Mouse (Mus musculus): Measurements from ENCODE around the gene Mypop. TPM values are rescaled to one million over a fixed set of nuclear protein-coding genes. Genes with fewer than 3 reads are reported as not detected.

Mypop gene
- polyA plus RNA-seq, 1 experiment from 2014 or later: 1.1 TPM

- Histone ChIP-seq H3K4me2 (replicated peaks; ENCODE audit: low read depth) (peak overlapping the region; percentile 37; the same call in 1 of the 2 replicates), H3K9me3 (ENCODE audit: control insufficient read depth) (no peaks in the 10 kb centered on the region), H3K27ac (ENCODE audit: low read depth, low read length) (no peak overlapping the region), H3K36me3 (ENCODE audit: control insufficient read depth, insufficient read depth) (no peaks in the 10 kb centered on the region), H3K4me1 (replicated peaks; ENCODE audit: control insufficient read depth, insufficient read depth, low read length) (no peaks in the 10 kb centered on the region), H3K27me3 (replicated peaks; ENCODE audit: control insufficient read depth, insufficient read depth, low read length) (peaks cover 63% of the 10 kb centered on the region), H3K4me3 (ENCODE audit: low read depth, low read length) (no peak overlapping the region), H3K9ac (ENCODE audit: low read depth, low read length) (no peak overlapping the region)
- WGBS: 2% methylated on average over 19 of the region's 19 CpGs
- no peak for ATAC-seq
- TF ChIP-seq CTCF (IDR thresholded peaks at IDR 0.05; ENCODE audit: low read depth): no peak
Measured at GRCm38 (mm10) chr7:18963294-18963843, 27.7 kb upstream of the Mypop start.

- Histone ChIP-seq H3K27ac (ENCODE audit: low read depth, low read length) (no peak overlapping the region), H3K36me3 (ENCODE audit: control insufficient read depth, insufficient read depth) (no peaks in the 10 kb centered on the region), H3K27me3 (replicated peaks; ENCODE audit: control insufficient read depth, insufficient read depth, low read length) (peaks cover 49% of the 10 kb centered on the region), H3K9me3 (ENCODE audit: control insufficient read depth) (no peaks in the 10 kb centered on the region), H3K4me1 (replicated peaks; ENCODE audit: control insufficient read depth, insufficient read depth, low read length) (no peaks in the 10 kb centered on the region), H3K4me3 (ENCODE audit: low read depth, low read length) (no peak overlapping the region), H3K9ac (ENCODE audit: low read depth, low read length) (no peak overlapping the region), H3K4me2 (replicated peaks; ENCODE audit: low read depth) (no peak overlapping the region)
- 80% methylated on average over 5 of the region's 5 CpGs for WGBS
- ATAC-seq: no peak
- no peak for TF ChIP-seq CTCF (IDR thresholded peaks at IDR 0.05; ENCODE audit: low read depth)
Measured at GRCm38 (mm10) chr7:18965312-18965711, 25.7 kb upstream of the Mypop start.

GRCm38 (mm10) chr7:18967603-18968002 is 23.4 kb upstream of the Mypop start:
- 11% methylated on average over 8 of the region's 8 CpGs for WGBS
- no peak overlapping the region for H3K9ac ChIP-seq (ENCODE audit: low read depth, low read length)
- H3K36me3 ChIP-seq (ENCODE audit: control insufficient read depth, insufficient read depth): no peaks in the 10 kb centered on the region
- H3K4me2 ChIP-seq (replicated peaks; ENCODE audit: low read depth): no peak overlapping the region
- no peaks in the 10 kb centered on the region for H3K9me3 ChIP-seq (ENCODE audit: control insufficient read depth)
- TF ChIP-seq CTCF (IDR thresholded peaks at IDR 0.05; ENCODE audit: low read depth): no peak
- no peak overlapping the region for H3K4me3 ChIP-seq (ENCODE audit: low read depth, low read length)
- no peak for ATAC-seq
- H3K4me1 ChIP-seq (replicated peaks; ENCODE audit: control insufficient read depth, insufficient read depth, low read length): no peaks in the 10 kb centered on the region
- H3K27me3 ChIP-seq (replicated peaks; ENCODE audit: control insufficient read depth, insufficient read depth, low read length): peaks cover 26% of the 10 kb centered on the region
- no peak overlapping the region for H3K27ac ChIP-seq (ENCODE audit: low read depth, low read length)

- ATAC-seq: no peak
- TF ChIP-seq CTCF (IDR thresholded peaks at IDR 0.05; ENCODE audit: low read depth): peak; percentile 33
- H3K4me1 ChIP-seq (replicated peaks; ENCODE audit: control insufficient read depth, insufficient read depth, low read length): no peaks in the 10 kb centered on the region
- H3K9ac ChIP-seq (ENCODE audit: low read depth, low read length): no peak overlapping the region
- WGBS: 91% methylated on average over 3 of the region's 3 CpGs
- no peak overlapping the region for H3K27ac ChIP-seq (ENCODE audit: low read depth, low read length)
- H3K4me3 ChIP-seq (ENCODE audit: low read depth, low read length): no peak overlapping the region
- H3K4me2 ChIP-seq (replicated peaks; ENCODE audit: low read depth): no peak overlapping the region
- no peaks in the 10 kb centered on the region for H3K36me3 ChIP-seq (ENCODE audit: control insufficient read depth, insufficient read depth)
- no peaks in the 10 kb centered on the region for H3K27me3 ChIP-seq (replicated peaks; ENCODE audit: control insufficient read depth, insufficient read depth, low read length)
- H3K9me3 ChIP-seq (ENCODE audit: control insufficient read depth): no peaks in the 10 kb centered on the region
Measured at GRCm38 (mm10) chr7:18970956-18971355, 20.1 kb upstream of the Mypop start.

- no peaks in the 10 kb centered on the region for H3K4me1 ChIP-seq (replicated peaks; ENCODE audit: control insufficient read depth, insufficient read depth, low read length)
- H3K4me3 ChIP-seq (ENCODE audit: low read depth, low read length): no peak overlapping the region
- TF ChIP-seq CTCF (IDR thresholded peaks at IDR 0.05; ENCODE audit: low read depth): no peak
- H3K36me3 ChIP-seq (ENCODE audit: control insufficient read depth, insufficient read depth): no peaks in the 10 kb centered on the region
- WGBS: 73% methylated on average over 9 of the region's 9 CpGs
- no peak overlapping the region for H3K27ac ChIP-seq (ENCODE audit: low read depth, low read length)
- H3K9me3 ChIP-seq (ENCODE audit: control insufficient read depth): no peaks in the 10 kb centered on the region
- H3K9ac ChIP-seq (ENCODE audit: low read depth, low read length): no peak overlapping the region
- H3K27me3 ChIP-seq (replicated peaks; ENCODE audit: control insufficient read depth, insufficient read depth, low read length): no peaks in the 10 kb centered on the region
- no peak for ATAC-seq
- H3K4me2 ChIP-seq (replicated peaks; ENCODE audit: low read depth): no peak overlapping the region
Measured at GRCm38 (mm10) chr7:18978381-18978780, 12.7 kb upstream of the Mypop start.

- ATAC-seq: no peak
- H3K27ac ChIP-seq (ENCODE audit: low read depth, low read length): no peak overlapping the region
- peaks cover 3% of the 10 kb centered on the region; the same call in 1 of the 2 replicates for H3K4me1 ChIP-seq (replicated peaks; ENCODE audit: control insufficient read depth, insufficient read depth, low read length)
- H3K9me3 ChIP-seq (ENCODE audit: control insufficient read depth): no peaks in the 10 kb centered on the region
- H3K27me3 ChIP-seq (replicated peaks; ENCODE audit: control insufficient read depth, insufficient read depth, low read length): peaks cover 11% of the 10 kb centered on the region
- no peak for TF ChIP-seq CTCF (IDR thresholded peaks at IDR 0.05; ENCODE audit: low read depth)
- H3K4me2 ChIP-seq (replicated peaks; ENCODE audit: low read depth): no peak overlapping the region
- H3K9ac ChIP-seq (ENCODE audit: low read depth, low read length): no peak overlapping the region
- no peak overlapping the region for H3K4me3 ChIP-seq (ENCODE audit: low read depth, low read length)
- H3K36me3 ChIP-seq (ENCODE audit: control insufficient read depth, insufficient read depth): no peaks in the 10 kb centered on the region
- 64% methylated on average over 2 of the region's 2 CpGs for WGBS
Measured at GRCm38 (mm10) chr7:18986503-18986902, 4.5 kb upstream of the Mypop start.

- Histone ChIP-seq H3K4me1 (replicated peaks; ENCODE audit: control insufficient read depth, insufficient read depth, low read length) (peaks cover 7% of the 10 kb centered on the region), H3K27ac (ENCODE audit: low read depth, low read length) (no peak within 1 kb of the TSS), H3K27me3 (replicated peaks; ENCODE audit: control insufficient read depth, insufficient read depth, low read length) (peaks cover 17% of the 10 kb centered on the region), H3K9me3 (ENCODE audit: control insufficient read depth) (no peaks in the 10 kb centered on the region), H3K4me2 (replicated peaks; ENCODE audit: low read depth) (no peak within 1 kb of the TSS), H3K36me3 (ENCODE audit: control insufficient read depth, insufficient read depth) (no peaks in the 10 kb centered on the region), H3K4me3 (ENCODE audit: low read depth, low read length) (no peak within 1 kb of the TSS), H3K9ac (ENCODE audit: low read depth, low read length) (no peak within 1 kb of the TSS)
- TF ChIP-seq CTCF (IDR thresholded peaks at IDR 0.05; ENCODE audit: low read depth): no peak
- 53% methylated on average over 2 of the region's 2 CpGs for WGBS
- ATAC-seq: no peak
Measured at GRCm38 (mm10) chr7:18987100-18987499, 3.9 kb upstream of the Mypop start, which contains the start of gene Nanos2. Gene Nanos2, plus strand, starts transcription at chr7:18987400.
